Mouse (Mus musculus): ENCODE measurements at regions not wholly inside any gene's neighbourhood (a gene's known extent, or its start where the extent isn't known, plus 50 kb on each side); places are given as distances from the start of the nearest gene placed in this dataset.
A peak's percentile ranks its signal among the peaks of the same experiment; 100 is the strongest.

DNA sequence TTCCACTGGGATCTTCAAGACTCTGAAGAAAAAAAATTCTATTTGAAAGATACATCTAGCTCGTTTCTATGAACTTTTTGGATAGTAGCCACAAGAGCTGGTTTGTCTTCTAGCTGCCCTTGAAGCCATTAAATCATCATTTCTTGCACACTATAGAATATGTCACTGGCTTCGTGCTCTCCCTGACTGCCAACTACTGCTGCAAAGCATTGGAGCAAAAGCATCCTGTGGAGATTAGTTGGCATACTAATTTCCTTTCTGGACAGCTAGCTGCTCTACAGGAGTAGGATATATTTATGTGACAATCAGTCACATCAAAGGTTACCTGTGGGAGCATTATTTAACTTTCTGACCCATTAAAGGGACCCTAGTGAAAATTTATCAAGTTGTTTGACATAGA, 243.1 kb downstream of the Pdgfc start:
- no peak for DNase-seq

DNA sequence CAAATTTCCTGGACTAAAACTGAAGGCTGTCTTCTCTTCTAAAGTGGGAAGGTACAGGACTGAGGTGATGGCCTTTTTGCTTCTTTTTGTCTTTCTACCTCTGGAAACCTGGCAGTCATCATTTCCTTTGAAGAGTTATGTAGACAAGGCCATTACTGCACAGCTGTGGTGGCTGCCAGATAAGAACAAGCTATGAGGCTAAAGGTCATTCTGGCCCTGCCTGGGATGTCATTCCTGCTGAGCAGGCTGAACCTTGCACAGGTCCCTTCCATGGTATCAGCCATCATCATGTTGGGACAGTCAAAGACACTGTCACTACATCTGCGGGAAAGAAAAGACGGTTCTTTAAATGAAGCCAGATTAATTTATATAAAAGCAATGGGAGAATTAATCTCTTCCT, 253.5 kb downstream of the Pdgfc start:
- DNase-seq: peak in 1 of 2 experiments; percentile 29

DNA sequence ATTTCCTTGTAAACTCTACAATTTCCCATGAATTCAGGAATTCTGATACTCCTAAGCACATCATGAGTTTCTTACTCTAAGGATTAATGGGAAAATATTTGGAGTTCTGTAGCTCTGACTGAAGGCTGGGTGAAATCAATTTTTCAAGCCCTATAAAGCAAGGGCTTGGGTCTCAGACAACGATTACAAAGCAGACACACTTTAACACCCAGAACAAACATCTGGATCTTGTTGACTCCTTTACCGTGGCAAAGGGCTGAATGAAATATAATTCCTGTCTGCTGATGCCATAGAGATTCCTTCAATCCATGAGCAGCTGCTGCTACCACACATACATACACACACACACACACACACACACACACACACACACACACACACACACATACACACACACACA, 256.2 kb downstream of the Pdgfc start:
- DNase-seq: no peak

DNA sequence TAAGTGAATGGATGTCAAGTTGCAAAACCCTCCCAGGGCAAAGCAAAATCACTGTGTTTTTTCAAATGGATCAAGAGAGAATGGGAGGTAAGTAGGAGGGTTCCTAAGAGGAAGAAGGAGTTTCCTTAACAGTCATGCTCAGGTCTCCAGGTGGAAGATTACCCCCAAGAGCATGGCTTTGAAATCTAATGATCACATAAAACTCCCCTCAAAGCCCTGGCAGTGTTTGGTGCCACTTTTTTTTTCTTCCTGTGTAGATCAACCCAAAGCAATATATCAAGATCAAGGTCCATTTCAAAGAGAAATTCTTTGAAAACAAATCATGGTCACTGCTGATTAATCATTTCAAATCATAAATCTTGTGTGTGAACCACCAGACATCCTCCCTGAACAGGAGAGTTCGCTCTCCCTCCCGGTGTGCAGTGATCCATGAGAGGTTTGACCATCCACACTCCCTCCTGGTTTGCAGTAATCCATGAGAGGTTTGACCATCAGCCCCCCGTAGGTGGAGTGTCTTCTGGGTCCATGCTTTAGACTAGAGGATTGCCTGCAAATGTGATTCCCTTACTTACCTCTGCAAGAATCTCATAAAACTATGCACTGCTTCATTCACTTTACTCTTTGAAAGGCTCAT, 257.1 kb downstream of the Pdgfc start:
- no peak for DNase-seq

DNA sequence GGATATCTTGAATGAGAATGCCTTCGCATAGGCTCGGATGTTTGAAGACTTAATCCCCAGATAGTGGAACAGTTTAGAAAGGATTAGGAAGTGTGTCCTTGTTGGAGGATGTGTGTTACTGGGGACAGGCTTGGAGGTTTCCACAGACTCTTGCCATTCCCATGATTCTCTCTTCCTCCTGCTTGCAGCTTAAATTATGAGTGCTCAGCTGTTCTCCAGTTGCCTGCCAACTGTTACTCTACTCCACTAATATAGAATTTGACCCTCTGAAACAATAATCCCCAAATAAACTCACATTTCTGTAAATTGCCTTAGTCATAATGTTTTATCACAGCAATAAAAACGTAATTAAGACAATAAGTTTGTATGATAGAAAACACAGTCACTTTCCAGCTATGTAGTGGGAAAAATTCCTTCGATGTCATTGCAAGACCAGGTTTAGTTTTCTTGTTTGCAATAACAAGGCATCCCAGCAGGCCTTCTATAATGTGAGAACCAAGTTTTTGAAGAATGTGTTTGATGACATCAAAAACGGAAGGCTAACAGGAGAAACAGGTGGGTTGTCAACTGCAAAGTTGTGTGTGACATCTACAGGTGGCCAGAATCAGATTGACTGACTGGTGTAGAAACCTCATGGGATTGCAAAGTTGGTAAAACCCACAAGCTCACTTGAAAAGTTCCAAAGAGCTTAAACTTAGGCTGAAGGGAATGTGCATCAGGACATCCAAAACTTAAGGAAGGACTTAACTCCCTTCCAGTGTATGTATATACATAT, 268.0 kb downstream of the Pdgfc start:
- no peak for DNase-seq

DNA sequence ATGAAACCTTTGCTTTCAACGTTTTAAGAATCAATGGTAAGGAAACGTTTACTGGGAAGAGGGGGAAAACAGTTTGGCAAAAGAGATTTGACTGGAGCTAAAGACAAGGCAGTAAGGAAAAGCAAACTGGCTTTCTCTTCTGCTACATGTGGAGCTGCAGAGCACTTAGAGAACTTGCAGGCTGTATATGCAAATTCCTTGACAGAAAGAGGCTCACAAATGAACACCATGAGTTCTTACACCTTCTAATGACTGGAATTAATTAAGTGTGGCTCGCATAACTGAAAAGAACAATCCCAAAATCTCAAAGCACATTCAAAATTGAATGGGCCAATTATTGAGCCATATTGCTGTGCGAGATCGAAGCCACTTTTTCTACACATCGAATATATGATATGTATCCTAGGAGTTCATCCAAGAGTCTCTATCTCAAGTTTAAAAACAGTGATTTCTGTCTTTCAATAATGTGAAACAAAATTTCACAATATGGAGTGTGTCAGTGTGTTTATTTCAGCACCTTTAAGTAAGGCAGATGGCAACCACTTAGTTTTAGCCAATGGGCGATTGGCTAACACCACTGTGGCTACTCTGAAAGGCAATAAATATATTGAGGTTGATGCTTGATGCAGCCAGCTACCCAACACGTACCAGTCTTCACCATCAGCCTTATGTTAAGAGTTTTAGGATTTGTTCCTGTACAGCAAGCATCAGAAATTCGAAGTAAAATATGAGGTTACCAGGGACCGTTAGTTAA, 269.4 kb downstream of the Pdgfc start:
- no peak for DNase-seq

DNA sequence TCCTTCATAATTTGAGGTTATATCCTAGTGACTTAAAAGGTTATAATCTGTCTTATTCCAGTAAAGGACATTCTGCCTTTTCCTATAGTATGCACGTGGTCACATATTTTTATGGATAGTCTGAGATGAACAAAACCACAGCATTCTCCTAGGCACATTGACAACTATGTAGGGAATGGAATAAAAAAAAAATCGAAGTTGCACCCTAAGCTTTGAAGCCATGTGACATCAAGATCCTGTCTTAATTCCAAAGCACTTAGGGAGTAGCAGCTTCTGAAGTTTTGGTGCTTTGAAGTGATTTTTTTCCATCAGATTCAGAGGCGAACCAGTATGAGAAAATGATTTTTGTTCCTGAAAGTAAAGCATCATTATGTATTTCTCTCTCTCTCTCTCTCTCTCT, 290.6 kb downstream of the Pdgfc start:
- no peak for DNase-seq

DNA sequence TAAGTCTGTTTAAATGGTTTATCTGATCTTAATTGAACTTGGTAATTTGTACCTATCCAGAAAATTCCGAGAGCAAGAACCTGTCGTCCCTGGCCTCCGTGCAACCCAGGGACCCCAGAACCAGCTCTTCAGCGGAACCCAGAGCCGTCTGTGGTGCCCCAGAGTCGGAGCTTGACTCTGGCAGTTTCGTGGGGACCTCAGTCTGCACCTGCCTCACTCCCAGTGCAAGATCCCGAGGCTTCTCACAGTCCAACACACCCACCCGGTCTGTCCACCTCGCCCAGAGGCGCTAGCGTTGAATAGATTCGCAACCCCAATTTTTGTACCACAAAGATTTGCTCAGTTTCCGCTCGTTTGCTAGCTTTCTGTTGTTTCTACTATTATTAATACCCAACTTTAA, 315.5 kb downstream of the Pdgfc start:
- DNase-seq: peak in 1 of 2 experiments; percentile 30

DNA sequence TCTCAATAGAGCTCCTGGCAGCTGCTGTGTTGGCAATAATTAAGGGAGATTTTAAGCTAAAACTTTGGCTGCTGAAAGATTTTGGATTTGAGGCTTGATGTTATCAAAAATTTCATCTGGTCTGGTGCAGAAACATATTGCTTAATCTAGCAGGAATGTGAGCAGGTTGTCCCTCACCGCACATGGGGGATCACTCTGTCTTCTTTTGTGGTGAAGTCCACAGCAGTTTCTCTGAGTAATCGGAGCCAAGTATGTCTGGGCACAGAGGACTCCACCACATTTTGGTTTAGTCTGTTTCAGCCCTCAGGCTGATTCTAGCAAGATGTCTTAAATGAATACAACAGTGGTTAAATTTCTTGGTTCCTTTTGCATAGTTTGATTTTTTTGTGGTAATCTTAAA, 331.7 kb downstream of the Pdgfc start:
- no peak for DNase-seq

DNA sequence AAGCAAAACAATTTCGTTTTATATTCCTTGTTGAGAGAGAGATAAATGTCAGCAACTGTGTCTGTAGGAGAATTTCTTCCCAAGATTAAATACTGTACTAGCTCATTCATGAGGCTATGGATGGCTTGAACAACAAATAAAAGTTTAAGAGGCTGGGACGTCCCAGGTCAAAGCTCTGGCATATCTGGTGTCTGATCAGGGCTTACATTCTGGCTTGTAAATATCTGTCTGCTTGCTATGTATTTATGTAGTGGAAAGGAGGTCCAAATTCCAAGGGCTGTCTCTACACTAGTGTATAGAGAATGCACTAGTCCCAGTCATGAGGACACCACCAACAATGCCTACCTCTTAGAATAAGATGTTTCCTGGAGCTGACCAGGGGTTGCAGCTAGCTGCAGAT, 332.4 kb downstream of the Pdgfc start:
- no peak for DNase-seq

DNA sequence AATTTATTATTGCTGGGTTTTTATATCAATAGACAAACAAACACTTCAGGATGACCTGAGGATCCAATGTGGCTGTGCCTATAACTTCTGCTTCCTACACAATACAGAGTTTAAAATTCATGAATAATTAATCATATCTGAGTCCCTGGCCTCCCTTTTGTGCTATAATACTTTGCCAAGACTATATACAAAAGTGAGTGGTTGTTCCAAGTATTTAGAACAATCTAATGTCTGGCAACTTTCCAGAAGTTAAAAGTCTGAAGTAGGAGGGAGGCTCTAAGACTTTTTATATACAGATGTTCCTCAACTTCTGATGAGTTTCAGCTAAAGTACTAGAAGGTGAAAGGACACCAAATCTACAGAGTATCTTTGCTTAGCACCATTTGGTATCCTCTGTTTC, 333.5 kb downstream of the Pdgfc start:
- no peak for DNase-seq

DNA sequence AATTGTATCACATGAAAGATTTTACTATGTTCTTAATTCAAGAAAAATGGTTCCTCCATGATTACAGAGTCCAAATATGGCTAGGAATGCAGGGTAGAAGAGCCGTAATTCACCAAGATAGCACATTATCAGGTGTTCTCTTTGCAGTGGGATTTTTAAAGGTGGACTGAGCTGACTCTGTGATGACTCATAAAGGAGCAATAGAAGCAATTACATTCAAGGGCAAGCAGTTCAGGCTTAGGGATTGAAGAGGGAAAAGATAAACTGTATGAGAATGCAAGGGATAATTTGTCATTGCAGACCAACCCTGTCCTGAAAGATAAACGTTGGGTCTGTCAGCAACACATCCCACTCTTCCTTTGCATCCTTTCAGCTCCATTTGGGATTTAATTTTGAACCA, 339.8 kb downstream of the Pdgfc start:
- no peak for DNase-seq

DNA sequence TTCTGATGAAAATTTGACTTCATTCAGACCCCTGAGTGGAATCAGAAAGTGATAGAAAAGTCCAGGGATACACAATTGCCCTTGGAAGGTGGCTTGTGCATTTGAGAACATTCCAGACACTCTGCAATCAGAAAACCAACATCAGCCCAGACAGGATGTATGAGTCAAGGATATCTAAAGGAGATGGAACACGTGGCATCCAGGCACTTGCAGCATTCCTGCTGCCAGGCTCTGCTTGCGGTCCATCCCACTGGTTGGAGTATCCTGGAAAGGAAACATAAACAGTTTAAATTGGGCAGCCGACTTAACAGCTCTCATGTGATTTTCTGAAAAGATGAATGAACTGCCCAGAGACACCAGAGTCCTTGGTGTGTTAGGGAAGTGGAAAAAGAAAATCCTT, 341.2 kb downstream of the Pdgfc start:
- DNase-seq: no peak

DNA sequence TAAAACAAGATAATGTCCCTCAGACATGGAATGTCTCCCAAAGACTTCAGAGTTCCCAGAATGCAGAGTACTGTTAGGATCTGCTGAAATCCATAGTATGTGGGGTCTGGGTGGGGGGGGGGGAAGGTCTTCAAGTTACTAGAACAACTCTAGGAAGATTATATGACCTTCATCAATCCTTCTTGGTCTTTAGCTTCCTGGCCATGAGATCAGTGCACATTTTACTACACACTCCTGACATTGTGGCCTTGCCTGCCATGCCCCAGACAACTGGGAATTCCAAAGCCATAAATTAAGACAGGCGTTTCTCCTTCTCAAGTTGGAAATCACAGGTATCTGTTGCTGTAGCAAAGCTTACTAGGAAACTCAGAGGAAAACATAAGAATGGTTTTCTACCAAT, 343.1 kb downstream of the Pdgfc start:
- no peak for DNase-seq

DNA sequence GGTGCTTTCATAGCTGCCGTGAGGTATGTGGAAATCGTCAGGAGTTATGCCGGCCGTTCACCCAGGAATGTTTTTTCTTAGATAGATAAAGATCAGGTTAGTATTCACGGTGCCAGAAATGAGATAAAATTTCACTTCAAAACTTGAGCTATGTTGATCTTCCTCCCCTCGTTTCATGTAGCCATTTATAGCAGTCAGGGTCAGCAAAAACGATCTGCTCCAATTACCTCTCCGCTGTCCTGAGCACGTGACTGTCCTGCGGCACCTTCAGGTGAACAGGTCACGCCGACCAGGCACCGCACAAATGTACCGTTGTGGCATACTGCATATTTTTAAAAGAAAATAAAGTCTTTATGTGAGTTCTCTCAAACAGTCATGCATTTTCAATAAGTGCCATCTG, 350.7 kb downstream of the Pdgfc start:
- peak; percentile 9 to 46 for DNase-seq

DNA sequence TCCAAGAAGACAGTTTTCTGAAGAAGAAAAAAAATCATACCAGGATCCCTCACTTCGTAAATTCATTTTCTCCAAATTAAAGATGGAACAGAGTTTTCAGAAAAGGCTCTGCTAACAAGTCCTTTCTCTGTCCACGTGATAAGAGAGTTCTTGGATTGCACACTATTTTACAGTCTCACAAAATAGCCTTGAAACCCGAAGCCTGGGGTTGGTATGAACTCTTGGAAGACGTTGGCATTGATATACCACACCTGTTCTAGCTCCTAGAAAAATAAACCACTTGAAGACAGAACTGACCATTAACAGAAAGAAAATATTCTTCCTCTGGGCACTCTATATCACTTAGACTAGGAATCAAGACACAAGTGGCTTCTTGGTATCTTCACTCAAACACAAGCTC, 351.4 kb downstream of the Pdgfc start:
- DNase-seq: no peak

DNA sequence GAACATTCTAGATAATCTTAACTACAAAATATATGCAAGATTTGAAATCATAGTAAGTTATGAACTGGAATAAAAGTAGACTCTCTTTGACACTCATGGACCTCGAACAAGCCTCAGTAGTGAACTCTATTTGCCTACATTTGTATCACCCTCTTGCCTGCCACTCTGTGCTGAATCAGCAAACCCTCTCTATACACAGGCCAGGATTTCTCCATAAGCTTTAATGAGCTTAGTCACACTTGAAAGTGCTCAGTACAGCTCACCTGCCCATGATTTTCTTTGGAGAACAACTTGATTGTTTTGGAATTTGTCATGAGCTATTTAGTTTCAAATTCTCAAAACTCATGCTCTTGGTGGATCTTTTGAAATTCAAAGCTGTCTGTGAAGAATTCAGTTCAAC, 361.0 kb downstream of the Pdgfc start:
- DNase-seq: no peak

DNA sequence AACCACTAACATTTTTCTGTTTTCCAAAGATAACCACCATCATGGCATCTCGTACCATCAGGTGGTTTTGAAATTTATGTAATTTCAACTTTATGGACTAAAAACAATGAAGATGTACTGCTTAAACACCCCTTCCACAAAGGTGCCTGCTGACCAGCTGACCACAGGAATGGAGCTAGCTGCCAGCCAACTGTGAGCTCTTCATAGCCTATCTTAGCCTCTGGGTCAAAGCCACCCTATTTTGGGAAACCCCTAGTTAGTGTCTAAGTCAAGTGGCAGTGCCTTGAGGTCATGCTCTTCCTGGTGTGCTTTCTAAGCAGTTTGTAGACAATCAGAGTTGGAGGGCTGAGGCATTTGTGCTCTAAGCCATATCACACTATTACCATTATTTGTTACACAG, 364.8 kb downstream of the Pdgfc start:
- no peak for DNase-seq

DNA sequence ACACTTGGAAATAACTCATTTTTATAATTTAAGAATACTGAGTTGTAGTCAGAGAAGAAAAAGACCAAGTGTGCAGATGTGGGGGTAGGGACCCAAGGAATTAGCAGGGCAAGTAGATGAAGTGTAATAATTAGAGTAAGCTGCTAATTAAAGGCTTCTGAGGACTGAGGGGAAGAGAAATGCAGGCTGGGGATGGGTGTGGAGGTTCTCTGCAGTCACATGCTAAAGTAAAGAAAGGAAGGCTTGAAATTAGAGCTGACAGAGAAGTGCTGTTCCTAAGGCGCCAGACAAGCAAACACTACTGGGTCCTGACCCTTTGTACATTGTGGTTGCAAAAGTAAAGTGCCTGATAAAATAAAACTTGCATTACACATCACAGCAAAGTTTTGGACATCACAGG, 372.7 kb downstream of the Pdgfc start:
- no peak for DNase-seq

DNA sequence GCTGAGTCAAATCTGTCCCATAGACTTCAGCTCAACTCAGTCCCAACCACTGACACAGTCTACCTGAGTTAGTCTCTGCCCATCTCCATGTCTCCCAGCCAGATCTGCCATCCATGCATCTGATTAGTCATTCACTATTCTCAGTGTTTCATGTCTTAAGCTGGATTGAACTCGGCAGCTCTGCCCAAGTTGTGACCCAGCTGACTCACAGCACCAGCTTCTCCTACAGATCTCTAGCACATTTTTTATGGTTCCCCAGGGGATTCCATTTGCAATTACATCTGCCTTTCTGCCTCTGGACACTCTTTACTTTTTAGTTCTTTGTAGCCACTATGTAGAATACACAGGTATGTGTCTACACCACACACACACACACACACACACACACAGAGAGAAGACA, 385.7 kb downstream of the Pdgfc start:
- DNase-seq: no peak

DNA sequence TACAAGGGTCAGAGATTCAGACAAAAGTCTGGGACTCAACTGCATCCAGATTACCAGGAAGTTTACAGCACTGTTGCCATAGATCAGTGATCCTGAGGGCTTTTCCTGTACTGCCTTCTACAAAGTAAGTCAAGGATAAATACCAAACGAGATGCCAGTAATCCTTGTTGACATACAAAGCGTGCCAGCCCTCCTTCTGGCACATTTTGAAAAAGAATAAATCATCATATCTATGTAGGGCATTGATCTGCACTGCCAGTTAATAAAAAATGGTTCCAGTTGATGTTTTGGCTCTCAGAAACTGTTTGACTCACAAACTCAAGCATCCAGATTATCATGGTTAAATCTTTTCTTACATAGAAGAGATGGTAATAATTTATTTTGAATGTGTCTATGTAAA, 390.5 kb downstream of the Pdgfc start:
- DNase-seq: no peak

All from kidney, postnatal 25 days (tissue).